Mouse (Mus musculus) kidney, adult 8-10 months (tissue): Measurements from ENCODE around the gene Washc3.
A peak's percentile ranks its signal among the peaks of the same experiment; 100 is the strongest.

Source experiments
- DNase-seq, 2 experiments: peaks; one replicate each; pipeline ENCODE4 v3.0.0; 2022

Washc3 gene

GRCm38 (mm10) chr10:88200951-88201638 lies at the start of gene Washc3:
TSS of gene Washc3 (plus strand) at chr10:88201093.
- DNase-seq, result peak; percentile 89 to 94

GRCm38 (mm10) chr10:88151658-88152057 lies 49.2 kb upstream of the Washc3 start:
- DNase-seq, result no peak

GRCm38 (mm10) chr10:88162096-88162495 lies 38.8 kb upstream of the Washc3 start:
- no peak for DNase-seq

- DNase-seq, result no peak
These were observed 38.2 kb upstream of the Washc3 start for GRCm38 (mm10) chr10:88162676-88163075.

GRCm38 (mm10) chr10:88166158-88166557 lies 34.7 kb upstream of the Washc3 start:
- DNase-seq, result no peak

GRCm38 (mm10) chr10:88167438-88168077 lies 33.3 kb upstream of the Washc3 start:
- no peak for DNase-seq

- peak in 1 of 2 experiments; percentile 7 for DNase-seq
These were observed 352 bp upstream of the Washc3 start for GRCm38 (mm10) chr10:88200541-88200940.

GRCm38 (mm10) chr10:88201650-88202049 lies 757 bp downstream of the Washc3 start:
- DNase-seq, result no peak

GRCm38 (mm10) chr10:88202581-88202980 lies 1.7 kb downstream of the Washc3 start:
- no peak for DNase-seq

GRCm38 (mm10) chr10:88203236-88203635 lies 2.3 kb downstream of the Washc3 start:
- no peak for DNase-seq

GRCm38 (mm10) chr10:88212644-88213043 lies 11.8 kb downstream of the Washc3 start:
- DNase-seq, result no peak

GRCm38 (mm10) chr10:88214800-88215514 lies 14.1 kb downstream of the Washc3 start:
- no peak for DNase-seq

GRCm38 (mm10) chr10:88218161-88218560 lies 17.3 kb downstream of the Washc3 start:
- DNase-seq, result no peak

- DNase-seq, result no peak
These were observed 20.8 kb downstream of the Washc3 start for GRCm38 (mm10) chr10:88221718-88222117.

- no peak for DNase-seq
These were observed 24.5 kb downstream of the Washc3 start for GRCm38 (mm10) chr10:88225421-88225820.

GRCm38 (mm10) chr10:88227962-88228361 lies 27.1 kb downstream of the Washc3 start:
- DNase-seq, result no peak

GRCm38 (mm10) chr10:88228521-88229017 lies 27.7 kb downstream of the Washc3 start:
- DNase-seq, result peak in 1 of 2 experiments; percentile 9

- no peak for DNase-seq
These were observed 30.8 kb downstream of the Washc3 start for GRCm38 (mm10) chr10:88231671-88232070.

GRCm38 (mm10) chr10:88232765-88233164 lies 31.9 kb downstream of the Washc3 start:
- DNase-seq, result no peak

- DNase-seq, result no peak
These were observed 43.8 kb downstream of the Washc3 start for GRCm38 (mm10) chr10:88244681-88245080.

GRCm38 (mm10) chr10:88250300-88250699 lies 49.4 kb downstream of the Washc3 start:
- DNase-seq, result no peak

- DNase-seq, result no peak
These were observed 51.4 kb downstream of the Washc3 start for GRCm38 (mm10) chr10:88252121-88252862.

GRCm38 (mm10) chr10:88255556-88255955 lies 54.7 kb downstream of the Washc3 start:
- DNase-seq, result no peak
